Mouse (Mus musculus): Measurements from ENCODE around the gene Dnah6. TPM values are rescaled to one million over a fixed set of nuclear protein-coding genes. Genes with fewer than 3 reads are reported as not detected.

The Dnah6 gene
- polyA plus RNA-seq, 2 experiments: 0.01 TPM

GRCm38 (mm10) chr6:73246821-73247220 lies 25.4 kb upstream of the Dnah6 start:
- WGBS (ENCODE audit: insufficient replicate concordance): 61% methylated on average over 2 of the region's 2 CpGs
- TF ChIP-seq EP300 (IDR thresholded peaks at IDR 0.05; ENCODE audit: low read depth) (no peak), CTCF (IDR thresholded peaks at IDR 0.05; ENCODE audit: low read depth) (no peak)
- H3K9me3 ChIP-seq (ENCODE audit: control insufficient read depth, low read length): no peaks in the 10 kb centered on the region
- no peak overlapping the region for H3K27ac ChIP-seq
- H3K4me2 ChIP-seq (ENCODE audit: low read depth): no peak overlapping the region
- ATAC-seq (ENCODE audit: insufficient read depth) (no peak), DNase-seq (ENCODE audit: low read depth in 3 of 3, low spot score in 3 of 3) (no peak)
- no peak overlapping the region for H3K4me3 ChIP-seq (ENCODE audit: insufficient read depth in 1 of 2, low read depth in 2 of 2, low read length in 2 of 2)
- no peak overlapping the region for H3K9ac ChIP-seq (replicated peaks)
- no peaks in the 10 kb centered on the region for H3K27me3 ChIP-seq (ENCODE audit: control insufficient read depth, insufficient read depth, low read length)
- peaks cover 3 to 10% of the 10 kb centered on the region in 2 experiments; a peak in 2 of 4 replicates for H3K4me1 ChIP-seq (replicated peaks; ENCODE audit: control insufficient read depth in 2 of 2, insufficient read depth in 2 of 2, low read length in 1 of 2)
- no peaks in the 10 kb centered on the region for H3K36me3 ChIP-seq (replicated peaks; ENCODE audit: control insufficient read depth, insufficient read depth, low read depth)

- WGBS (ENCODE audit: insufficient replicate concordance): 74% methylated on average over 3 of the region's 3 CpGs
- no peaks in the 10 kb centered on the region for H3K36me3 ChIP-seq (replicated peaks; ENCODE audit: control insufficient read depth, insufficient read depth, low read depth)
These were observed 14.2 kb upstream of the Dnah6 start for GRCm38 (mm10) chr6:73235650-73236049.

GRCm38 (mm10) chr6:73234302-73234900 lies 12.9 kb upstream of the Dnah6 start:
- Histone ChIP-seq H3K4me2 (ENCODE audit: low read depth) (no peak overlapping the region), H3K4me1 (replicated peaks; ENCODE audit: control insufficient read depth in 2 of 2, insufficient read depth in 2 of 2, low read length in 1 of 2) (peaks cover 3 to 5% of the 10 kb centered on the region in 2 experiments; a peak in 2 of 4 replicates), H3K27ac (no peak overlapping the region), H3K36me3 (replicated peaks; ENCODE audit: control insufficient read depth, insufficient read depth, low read depth) (no peaks in the 10 kb centered on the region), H3K4me3 (ENCODE audit: insufficient read depth in 1 of 2, low read depth in 2 of 2, low read length in 2 of 2) (no peak overlapping the region), H3K27me3 (ENCODE audit: control insufficient read depth, insufficient read depth, low read length) (no peaks in the 10 kb centered on the region), H3K9me3 (ENCODE audit: control insufficient read depth, low read length) (no peaks in the 10 kb centered on the region), H3K9ac (replicated peaks) (no peak overlapping the region)
- 77% methylated on average over 6 of the region's 6 CpGs for WGBS (ENCODE audit: insufficient replicate concordance)
- no peak for DNase-seq (ENCODE audit: low read depth in 3 of 3, low spot score in 3 of 3)
- no peak for ATAC-seq (ENCODE audit: insufficient read depth)
- no peak for TF ChIP-seq EP300 (IDR thresholded peaks at IDR 0.05; ENCODE audit: low read depth)
- no peak for TF ChIP-seq CTCF (IDR thresholded peaks at IDR 0.05; ENCODE audit: low read depth)

More at GRCm38 (mm10) chr6:73235650-73236049, 14.2 kb upstream of the Dnah6 start:
- Histone ChIP-seq H3K27ac (no peak overlapping the region), H3K9me3 (ENCODE audit: control insufficient read depth, low read length) (no peaks in the 10 kb centered on the region), H3K4me2 (ENCODE audit: low read depth) (no peak overlapping the region), H3K27me3 (ENCODE audit: control insufficient read depth, insufficient read depth, low read length) (no peaks in the 10 kb centered on the region), H3K9ac (replicated peaks) (no peak overlapping the region), H3K4me3 (ENCODE audit: insufficient read depth in 1 of 2, low read depth in 2 of 2, low read length in 2 of 2) (no peak overlapping the region), H3K4me1 (replicated peaks; ENCODE audit: control insufficient read depth in 2 of 2, insufficient read depth in 2 of 2, low read length in 1 of 2) (peaks cover 3 to 5% of the 10 kb centered on the region in 2 experiments; a peak in 2 of 4 replicates)
- DNase-seq (ENCODE audit: low read depth in 3 of 3, low spot score in 3 of 3) (no peak), ATAC-seq (ENCODE audit: insufficient read depth) (no peak)
- TF ChIP-seq EP300 (IDR thresholded peaks at IDR 0.05; ENCODE audit: low read depth): no peak
- no peak for TF ChIP-seq CTCF (IDR thresholded peaks at IDR 0.05; ENCODE audit: low read depth)

- Histone ChIP-seq H3K9me3 (ENCODE audit: control insufficient read depth, low read length) (no peaks in the 10 kb centered on the region), H3K36me3 (replicated peaks; ENCODE audit: control insufficient read depth, insufficient read depth, low read depth) (no peaks in the 10 kb centered on the region), H3K27ac (no peak overlapping the region), H3K4me2 (ENCODE audit: low read depth) (no peak overlapping the region), H3K4me1 (replicated peaks; ENCODE audit: control insufficient read depth in 2 of 2, insufficient read depth in 2 of 2, low read length in 1 of 2) (peaks cover 3 to 5% of the 10 kb centered on the region in 2 experiments; a peak in 2 of 4 replicates), H3K27me3 (ENCODE audit: control insufficient read depth, insufficient read depth, low read length) (no peaks in the 10 kb centered on the region), H3K9ac (replicated peaks) (no peak overlapping the region), H3K4me3 (ENCODE audit: insufficient read depth in 1 of 2, low read depth in 2 of 2, low read length in 2 of 2) (no peak overlapping the region)
- TF ChIP-seq CTCF (IDR thresholded peaks at IDR 0.05; ENCODE audit: low read depth): peak; percentile 44; the same call in 1 of the 2 replicates
- no peak; the same call in 1 of the 2 replicates for TF ChIP-seq EP300 (IDR thresholded peaks at IDR 0.05; ENCODE audit: low read depth)
- DNase-seq (ENCODE audit: low read depth in 3 of 3, low spot score in 3 of 3) (no peak), ATAC-seq (ENCODE audit: insufficient read depth) (peak; percentile 34; the same call in 1 of the 2 replicates)
- 30% methylated on average over 6 of the region's 6 CpGs for WGBS (ENCODE audit: insufficient replicate concordance)
These were observed 11.8 kb upstream of the Dnah6 start for GRCm38 (mm10) chr6:73233202-73233726.

GRCm38 (mm10) chr6:73232152-73232584 lies 10.7 kb upstream of the Dnah6 start:
- Histone ChIP-seq H3K4me2 (ENCODE audit: low read depth) (no peak overlapping the region), H3K4me3 (ENCODE audit: insufficient read depth in 1 of 2, low read depth in 2 of 2, low read length in 2 of 2) (no peak overlapping the region), H3K9ac (replicated peaks) (no peak overlapping the region), H3K27me3 (ENCODE audit: control insufficient read depth, insufficient read depth, low read length) (no peaks in the 10 kb centered on the region), H3K36me3 (replicated peaks; ENCODE audit: control insufficient read depth, insufficient read depth, low read depth) (no peaks in the 10 kb centered on the region), H3K27ac (no peak overlapping the region), H3K4me1 (replicated peaks; ENCODE audit: control insufficient read depth in 2 of 2, insufficient read depth in 2 of 2, low read length in 1 of 2) (peaks cover 3 to 5% of the 10 kb centered on the region in 2 experiments; a peak in 2 of 4 replicates), H3K9me3 (ENCODE audit: control insufficient read depth, low read length) (no peaks in the 10 kb centered on the region)
- ATAC-seq (ENCODE audit: insufficient read depth): peak; percentile 78
- no peak for DNase-seq (ENCODE audit: low read depth in 3 of 3, low spot score in 3 of 3)
- 66% methylated on average over 12 of the region's 12 CpGs for WGBS (ENCODE audit: insufficient replicate concordance)
- peak; percentile 12; the same call in 1 of the 2 replicates for TF ChIP-seq EP300 (IDR thresholded peaks at IDR 0.05; ENCODE audit: low read depth)
- TF ChIP-seq CTCF (IDR thresholded peaks at IDR 0.05; ENCODE audit: low read depth): no peak

Data from liver, embryonic 14.5 days (tissue).